Mouse (Mus musculus) macrophage (primary cell): ENCODE results near the gene Kank1. TPM values are rescaled to one million over a fixed set of nuclear protein-coding genes. Genes with fewer than 3 reads are reported as not detected.

Source experiments
- H3K27ac ChIP-seq: fragments of 350-480 bp; formaldehyde crosslinking; 2 replicates; pipeline ENCODE4 v1.9.0; 2021
- H3K36me3 ChIP-seq: fragments of 350-480 bp; formaldehyde crosslinking; 2 replicates; pipeline ENCODE4 v1.9.0; 2021; ENCODE audit errors: inconsistent target
- H3K4me3 ChIP-seq: fragments of 350-480 bp; formaldehyde crosslinking; 2 replicates; pipeline ENCODE4 v1.9.0; 2021; ENCODE audit errors: inconsistent target
- H3K79me2 ChIP-seq: fragments of 350-480 bp; formaldehyde crosslinking; 2 replicates; pipeline ENCODE4 v1.9.0; 2021; ENCODE audit errors: inconsistent target
- WGBS: methylation state at CpG from one replicate; pipeline ENCODE4 v1.1.7; 2026; ENCODE audit warnings: inconsistent platforms; ENCODE audit not compliant: missing documents; 5-methylcytosine and 5-hydroxymethylcytosine counted together
- polyA plus RNA-seq: library from polyadenylated mRNA; stranded (reverse); fragments of 250-400 nt; gene quantifications from 3 replicates; pipeline ENCODE4 v1.2.4, GENCODE M21; 2018; ENCODE audit warnings: inconsistent platforms

Gene Kank1
- polyA plus RNA-seq, 1 experiment from 2014 or later = not detected

GRCm38 (mm10) chr19:25276600-25277395, 40.0 kb downstream of the Kank1 start:
- Histone ChIP-seq H3K36me3 (no peaks in the 10 kb centered on the region), H3K27ac (no peak overlapping the region), H3K79me2 (no peaks in the 10 kb centered on the region), H3K4me3 (no peak overlapping the region)
- 80% methylated on average over 15 of the region's 15 CpGs for WGBS

GRCm38 (mm10) chr19:25277761-25278160, 41.0 kb downstream of the Kank1 start:
- H3K27ac ChIP-seq = no peak overlapping the region
- 74% methylated on average over 5 of the region's 5 CpGs for WGBS

GRCm38 (mm10) chr19:25279603-25280002, 42.8 kb downstream of the Kank1 start:
- Histone ChIP-seq H3K4me3 (no peak overlapping the region), H3K27ac (no peak overlapping the region), H3K36me3 (no peaks in the 10 kb centered on the region), H3K79me2 (no peaks in the 10 kb centered on the region)
- WGBS = 78% methylated on average over 5 of the region's 5 CpGs

More at GRCm38 (mm10) chr19:25277761-25278160, 41.0 kb downstream of the Kank1 start:
- Histone ChIP-seq H3K79me2 (no peaks in the 10 kb centered on the region), H3K4me3 (no peak overlapping the region), H3K36me3 (no peaks in the 10 kb centered on the region)

- 100% methylated on average over 1 of the region's 2 CpGs for WGBS
These were observed 46.9 kb downstream of the Kank1 start for GRCm38 (mm10) chr19:25283665-25284064.

GRCm38 (mm10) chr19:25285756-25286538, 49.2 kb downstream of the Kank1 start:
- H3K4me3 ChIP-seq = no peak overlapping the region
- 57% methylated on average over 5 of the region's 5 CpGs for WGBS
- H3K27ac ChIP-seq = no peak overlapping the region
- no peaks in the 10 kb centered on the region for H3K36me3 ChIP-seq
- no peaks in the 10 kb centered on the region for H3K79me2 ChIP-seq

More at GRCm38 (mm10) chr19:25283665-25284064, 46.9 kb downstream of the Kank1 start:
- H3K27ac ChIP-seq = no peak overlapping the region
- H3K79me2 ChIP-seq = no peaks in the 10 kb centered on the region
- no peak overlapping the region for H3K4me3 ChIP-seq
- no peaks in the 10 kb centered on the region for H3K36me3 ChIP-seq

- H3K36me3 ChIP-seq = no peaks in the 10 kb centered on the region
- H3K27ac ChIP-seq = no peak overlapping the region
- 90% methylated on average over 5 of the region's 5 CpGs for WGBS
- no peak overlapping the region for H3K4me3 ChIP-seq
- H3K79me2 ChIP-seq = no peaks in the 10 kb centered on the region
These were observed 54.3 kb downstream of the Kank1 start for GRCm38 (mm10) chr19:25290991-25291520.

- WGBS = 72% methylated on average over 4 of the region's 4 CpGs
- H3K79me2 ChIP-seq = no peaks in the 10 kb centered on the region
- H3K36me3 ChIP-seq = no peaks in the 10 kb centered on the region
- no peak overlapping the region for H3K4me3 ChIP-seq
- no peak overlapping the region for H3K27ac ChIP-seq
These were observed 58.4 kb downstream of the Kank1 start for GRCm38 (mm10) chr19:25295207-25295606.

- WGBS = 77% methylated on average over 5 of the region's 5 CpGs
- Histone ChIP-seq H3K36me3 (no peaks in the 10 kb centered on the region), H3K79me2 (no peaks in the 10 kb centered on the region), H3K4me3 (no peak overlapping the region), H3K27ac (no peak overlapping the region)
These were observed 60.5 kb downstream of the Kank1 start for GRCm38 (mm10) chr19:25297269-25297668.

- WGBS = 84% methylated on average over 13 of the region's 14 CpGs
These were observed 63.3 kb downstream of the Kank1 start for GRCm38 (mm10) chr19:25299852-25300670.

GRCm38 (mm10) chr19:25301189-25301588, 64.4 kb downstream of the Kank1 start:
- 89% methylated on average over 5 of the region's 5 CpGs for WGBS
- H3K36me3 ChIP-seq = no peaks in the 10 kb centered on the region

More at GRCm38 (mm10) chr19:25299852-25300670, 63.3 kb downstream of the Kank1 start:
- no peaks in the 10 kb centered on the region for H3K36me3 ChIP-seq
- no peak overlapping the region for H3K4me3 ChIP-seq
- H3K79me2 ChIP-seq = no peaks in the 10 kb centered on the region
- H3K27ac ChIP-seq = no peak overlapping the region

GRCm38 (mm10) chr19:25306277-25306676, 69.5 kb downstream of the Kank1 start:
- Histone ChIP-seq H3K27ac (no peak overlapping the region), H3K79me2 (no peaks in the 10 kb centered on the region), H3K36me3 (no peaks in the 10 kb centered on the region), H3K4me3 (no peak overlapping the region)
- 61% methylated on average over 9 of the region's 9 CpGs for WGBS

More at GRCm38 (mm10) chr19:25301189-25301588, 64.4 kb downstream of the Kank1 start:
- no peak overlapping the region for H3K27ac ChIP-seq
- H3K4me3 ChIP-seq = no peak overlapping the region
- H3K79me2 ChIP-seq = no peaks in the 10 kb centered on the region

GRCm38 (mm10) chr19:25308156-25308555, 71.4 kb downstream of the Kank1 start:
- Histone ChIP-seq H3K79me2 (no peaks in the 10 kb centered on the region), H3K4me3 (no peak overlapping the region), H3K36me3 (no peaks in the 10 kb centered on the region), H3K27ac (no peak overlapping the region)
- WGBS = 77% methylated on average over 2 of the region's 2 CpGs

GRCm38 (mm10) chr19:25308763-25309162, 72.0 kb downstream of the Kank1 start:
- 48% methylated on average over 12 of the region's 12 CpGs for WGBS
- H3K36me3 ChIP-seq = no peaks in the 10 kb centered on the region

GRCm38 (mm10) chr19:25310989-25311388, 74.2 kb downstream of the Kank1 start:
- no peaks in the 10 kb centered on the region for H3K36me3 ChIP-seq
- H3K27ac ChIP-seq = no peak overlapping the region
- no peak overlapping the region for H3K4me3 ChIP-seq
- WGBS = 36% methylated on average over 5 of the region's 5 CpGs
- H3K79me2 ChIP-seq = no peaks in the 10 kb centered on the region

More at GRCm38 (mm10) chr19:25308763-25309162, 72.0 kb downstream of the Kank1 start:
- no peak overlapping the region for H3K27ac ChIP-seq
- H3K79me2 ChIP-seq = no peaks in the 10 kb centered on the region
- no peak overlapping the region for H3K4me3 ChIP-seq
